Mouse (Mus musculus) brown adipose tissue, adult 24 weeks (tissue): ENCODE results near the gene Inpp5b. TPM values are rescaled to one million over a fixed set of nuclear protein-coding genes. Genes with fewer than 3 reads are reported as not detected.
A peak's percentile ranks its signal among the peaks of the same experiment; 100 is the strongest.

ENCODE experiments used
- H3K27ac ChIP-seq: fragments of 200-500 bp; replicated peaks from 2 replicates; pipeline ENCODE4 v1.5.1; 2012; ENCODE audit warnings: low read depth, mild to moderate bottlenecking, low read length
- H3K4me1 ChIP-seq: fragments of 200-500 bp; 2 replicates; pipeline ENCODE4 v1.6.1; 2012; ENCODE audit warnings: low read length, mixed read lengths; ENCODE audit not compliant: control insufficient read depth, insufficient read depth, insufficient read length
- H3K4me3 ChIP-seq: fragments of 200-500 bp; 2 replicates; pipeline ENCODE4 v1.5.1; 2012; ENCODE audit warnings: low read depth, mild to moderate bottlenecking, low read length, moderate library complexity; ENCODE audit not compliant: insufficient read depth
- polyA plus RNA-seq: library from polyadenylated mRNA; stranded (reverse); fragments of >200 nt; gene quantifications from 2 replicates; pipeline ENCODE4 v1.2.4, GENCODE M21; 2012; ENCODE audit not compliant: missing spikeins, insufficient read depth, insufficient read length

Inpp5b gene
- polyA plus RNA-seq, 1 experiment = 15.7 TPM

DNA sequence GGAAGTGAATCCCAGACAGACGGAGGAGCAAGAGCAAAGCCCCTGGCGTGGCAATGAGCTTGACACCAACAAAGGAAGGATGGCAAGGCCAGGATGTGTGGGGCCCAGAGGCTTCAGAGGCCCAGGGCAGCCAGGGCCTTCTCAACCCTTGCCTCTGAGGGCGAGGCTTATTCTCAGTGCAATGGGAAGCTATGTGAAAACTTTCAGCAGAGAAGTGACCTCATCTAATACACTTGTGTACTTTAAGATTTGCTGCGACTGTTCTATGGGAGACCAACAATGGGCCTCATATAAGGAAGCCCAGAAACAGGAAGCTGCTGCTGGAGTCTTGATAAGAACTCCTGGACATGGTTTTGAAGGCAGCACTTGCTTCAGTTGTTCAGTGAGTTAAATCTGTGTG lies 30.5 kb downstream of the Inpp5b start:
- H3K4me1 ChIP-seq = peaks cover 6% of the 10 kb centered on the region
- no peak overlapping the region for H3K4me3 ChIP-seq
- peak overlapping the region; percentile 46 for H3K27ac ChIP-seq

DNA sequence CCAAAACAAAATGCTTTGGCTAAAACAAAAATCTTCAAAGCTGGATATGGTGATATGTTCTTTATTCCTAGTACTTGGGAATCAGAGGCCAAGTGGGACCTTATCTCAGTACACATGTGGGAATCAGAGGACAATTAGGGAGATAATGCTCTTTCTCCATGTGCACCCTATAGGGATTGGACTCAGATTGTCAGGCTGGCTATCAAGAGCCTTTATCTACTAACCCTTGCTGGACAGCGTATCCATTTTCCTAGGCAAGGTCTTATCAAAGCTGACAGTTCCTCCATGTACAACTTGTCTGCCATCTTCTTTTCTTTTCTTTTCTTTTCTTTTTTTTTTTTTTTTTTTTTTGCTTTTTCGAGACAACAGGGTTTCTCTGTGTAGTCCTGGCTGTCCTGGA lies 31.8 kb downstream of the Inpp5b start:
- H3K4me1 ChIP-seq = peaks cover 6% of the 10 kb centered on the region
- no peak overlapping the region for H3K27ac ChIP-seq

DNA sequence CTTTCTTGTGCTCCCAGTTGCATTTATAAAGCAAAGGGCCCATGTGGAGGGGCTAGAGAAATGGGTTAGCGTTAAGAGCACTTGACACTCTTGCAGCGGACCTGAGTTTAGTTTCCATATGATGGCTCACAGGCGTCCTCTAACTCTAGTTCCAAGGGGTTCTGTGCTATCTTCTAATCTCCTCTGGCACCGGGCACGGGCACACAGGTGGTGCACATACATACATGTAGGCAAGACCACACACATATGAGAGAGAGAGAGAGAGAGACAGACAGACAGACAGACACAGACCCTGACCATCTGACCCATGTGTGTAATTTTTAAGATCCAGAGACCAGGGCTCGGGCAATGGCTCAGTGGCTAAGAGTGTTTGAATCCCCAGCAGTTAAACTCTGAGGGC lies 32.3 kb downstream of the Inpp5b start:
- Histone ChIP-seq H3K4me1 (peaks cover 6% of the 10 kb centered on the region), H3K4me3 (no peak overlapping the region), H3K27ac (no peak overlapping the region)

More for the DNA sequence above, 31.8 kb downstream of the Inpp5b start:
- no peak overlapping the region for H3K4me3 ChIP-seq

DNA sequence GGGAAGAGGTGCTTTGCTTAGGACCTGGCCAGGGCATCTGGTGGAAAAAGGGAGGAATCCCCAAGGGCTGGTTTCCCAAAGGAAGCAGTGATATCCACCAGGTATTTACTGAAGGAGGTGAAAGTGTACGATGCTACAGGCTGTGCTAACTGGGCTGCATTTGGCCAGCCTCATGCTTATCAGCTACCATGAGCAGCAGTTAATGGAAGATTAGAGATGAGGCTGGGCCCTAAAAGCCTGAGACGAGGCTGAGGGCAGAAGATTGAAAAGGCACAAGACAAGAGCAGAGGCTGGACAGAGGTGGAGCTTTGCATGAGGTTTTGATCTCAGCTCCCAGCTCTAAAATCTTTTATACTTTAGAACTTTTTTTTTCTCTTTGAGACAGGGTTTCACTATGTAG lies 32.8 kb downstream of the Inpp5b start:
- no peak overlapping the region for H3K4me3 ChIP-seq
- peaks cover 6% of the 10 kb centered on the region for H3K4me1 ChIP-seq

DNA sequence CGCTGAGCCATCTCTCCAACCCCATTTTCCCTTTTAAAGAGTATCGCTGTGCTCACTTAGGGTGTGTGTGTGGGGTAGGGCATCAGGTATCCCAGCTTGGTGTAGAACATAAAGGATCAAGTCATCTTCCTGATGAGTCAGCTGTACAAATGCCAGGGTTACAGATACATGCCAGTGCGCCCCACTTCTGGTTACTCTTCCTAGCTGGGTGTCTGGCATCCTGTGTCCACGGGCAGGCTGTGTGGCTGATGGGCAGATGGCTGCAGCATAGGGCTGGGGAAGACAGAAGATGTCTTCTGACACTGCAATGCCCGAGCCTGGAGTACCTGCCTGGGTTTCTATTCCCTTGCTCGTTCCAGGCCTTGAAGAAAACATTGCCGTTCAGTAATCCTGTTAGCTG lies 39.7 kb downstream of the Inpp5b start:
- H3K4me3 ChIP-seq = no peak overlapping the region

More for the DNA sequence above, 32.8 kb downstream of the Inpp5b start:
- H3K27ac ChIP-seq = no peak overlapping the region

DNA sequence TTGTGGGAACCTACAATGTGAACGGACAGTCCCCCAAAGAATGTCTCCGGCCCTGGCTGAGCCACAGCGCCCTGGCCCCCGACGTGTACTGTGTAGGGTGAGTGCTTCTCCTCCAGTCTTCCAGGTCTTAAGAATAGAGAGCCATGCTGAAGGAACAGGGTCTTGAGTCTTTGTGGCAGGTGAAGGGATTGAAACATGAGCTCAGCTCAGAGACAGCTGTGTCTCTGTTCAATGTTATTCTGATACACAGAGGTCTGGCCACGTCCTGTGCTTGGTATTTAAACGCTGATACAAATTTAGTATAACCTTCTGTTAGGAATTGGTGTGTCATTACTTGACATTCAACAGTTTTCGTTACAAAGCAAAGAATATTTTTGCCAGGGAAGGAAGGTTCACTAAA lies 40.7 kb downstream of the Inpp5b start:
- H3K4me1 ChIP-seq = no peaks in the 10 kb centered on the region
- no peak overlapping the region for H3K4me3 ChIP-seq
- H3K27ac ChIP-seq = no peak overlapping the region

More for the DNA sequence above, 39.7 kb downstream of the Inpp5b start:
- H3K27ac ChIP-seq = no peak overlapping the region
- no peaks in the 10 kb centered on the region for H3K4me1 ChIP-seq

DNA sequence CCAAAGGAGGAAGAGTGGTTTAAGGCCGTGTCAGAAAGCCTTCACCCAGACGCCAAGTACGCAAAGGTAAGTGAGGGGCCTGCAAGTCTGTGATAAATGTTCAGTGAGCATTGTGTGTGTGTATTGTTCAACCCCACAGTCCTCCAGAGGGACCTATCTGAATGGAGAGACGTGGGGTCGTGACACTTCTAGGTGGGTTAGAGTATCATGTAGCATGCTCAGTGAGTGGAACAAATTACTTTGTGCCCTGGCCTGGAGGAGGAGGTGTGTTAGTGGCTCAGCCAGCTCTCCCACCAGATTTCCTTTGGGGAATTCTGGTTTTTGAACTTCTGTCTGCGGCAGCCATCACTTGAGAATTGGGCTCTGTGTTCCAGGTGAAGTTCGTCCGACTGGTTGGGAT lies 42.3 kb downstream of the Inpp5b start:
- H3K27ac ChIP-seq = no peak overlapping the region
- H3K4me3 ChIP-seq = no peak overlapping the region
- H3K4me1 ChIP-seq = no peaks in the 10 kb centered on the region

DNA sequence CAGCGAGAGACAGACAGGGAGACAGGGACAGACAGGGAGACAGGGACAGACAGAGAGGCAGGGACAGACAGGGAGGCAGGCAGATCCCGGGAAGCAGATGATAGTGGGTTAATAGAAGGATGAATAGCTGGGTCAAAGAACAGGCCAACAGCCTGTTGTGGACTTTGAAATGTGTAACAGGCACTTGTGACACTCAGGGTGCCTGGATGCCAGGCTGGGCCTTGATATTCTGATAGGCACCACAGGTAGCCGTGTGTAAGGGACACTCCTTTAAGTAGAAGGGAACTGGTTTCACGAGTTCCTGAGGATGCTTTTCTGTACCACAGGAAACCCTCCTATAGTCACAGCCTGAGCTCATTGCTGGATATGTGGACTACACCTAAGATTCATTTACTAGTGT lies 48.4 kb downstream of the Inpp5b start:
- Histone ChIP-seq H3K27ac (no peak overlapping the region), H3K4me3 (no peak overlapping the region), H3K4me1 (no peaks in the 10 kb centered on the region)

DNA sequence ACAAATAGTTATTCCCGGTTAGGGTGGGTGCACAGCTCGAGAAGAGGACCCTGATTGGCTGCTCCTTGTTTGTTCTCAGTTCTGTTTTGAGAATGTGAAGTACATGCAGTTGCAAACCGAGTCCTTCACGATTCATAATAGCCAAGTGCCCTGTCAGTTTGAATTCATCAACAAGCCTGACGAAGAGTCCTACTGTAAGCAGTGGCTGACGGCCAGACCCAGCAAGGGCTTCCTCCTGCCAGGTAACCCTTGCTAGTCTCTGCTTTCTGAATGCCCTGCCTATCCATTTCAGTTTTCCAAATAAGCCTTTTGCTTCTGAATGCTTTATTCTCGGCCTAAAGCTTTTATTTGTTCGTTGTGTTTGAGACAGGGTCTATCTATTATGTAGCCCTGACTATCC lies 50.5 kb downstream of the Inpp5b start:
- no peak overlapping the region for H3K4me3 ChIP-seq
- H3K4me1 ChIP-seq = no peaks in the 10 kb centered on the region
- H3K27ac ChIP-seq = no peak overlapping the region

DNA sequence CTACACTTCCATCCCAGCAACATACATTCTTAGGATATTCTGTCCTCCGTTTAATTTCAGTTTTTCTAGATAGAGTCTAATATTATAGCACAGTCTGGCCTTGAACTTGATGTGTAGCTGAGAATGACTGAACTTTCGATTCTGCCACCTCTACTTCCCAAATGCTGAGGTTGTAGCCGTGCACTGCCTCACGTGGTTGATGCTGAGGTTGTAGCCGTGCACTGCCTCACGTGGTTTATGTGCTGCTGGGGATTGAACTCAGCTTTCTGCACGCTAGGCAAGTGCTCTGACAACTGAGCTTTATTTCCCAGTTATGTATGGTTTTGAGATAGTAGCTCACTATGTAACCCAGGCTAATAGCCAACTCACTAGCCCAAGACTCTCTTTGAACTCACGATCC lies 54.5 kb downstream of the Inpp5b start:
- Histone ChIP-seq H3K4me3 (no peak overlapping the region), H3K4me1 (no peaks in the 10 kb centered on the region), H3K27ac (no peak overlapping the region)

DNA sequence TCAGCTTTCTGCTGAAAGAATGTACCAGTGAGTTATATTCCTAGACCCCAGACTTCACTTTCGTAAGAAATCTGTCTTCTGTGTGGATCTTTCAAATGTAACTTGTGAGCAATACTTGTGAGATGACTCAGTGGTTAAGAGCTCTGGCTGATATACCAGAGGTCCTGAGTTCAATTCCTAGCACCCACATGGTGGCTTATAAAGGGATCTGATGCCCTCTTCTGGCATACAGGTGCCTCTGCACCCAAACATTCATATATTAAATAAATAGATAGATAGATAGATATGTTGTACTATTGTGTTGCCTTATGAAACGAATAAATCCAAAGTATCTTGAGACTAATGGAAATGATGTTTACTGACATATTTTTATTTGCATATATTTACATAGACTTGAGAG lies 55.3 kb downstream of the Inpp5b start:
- Histone ChIP-seq H3K27ac (no peak overlapping the region), H3K4me1 (no peaks in the 10 kb centered on the region), H3K4me3 (no peak overlapping the region)

DNA sequence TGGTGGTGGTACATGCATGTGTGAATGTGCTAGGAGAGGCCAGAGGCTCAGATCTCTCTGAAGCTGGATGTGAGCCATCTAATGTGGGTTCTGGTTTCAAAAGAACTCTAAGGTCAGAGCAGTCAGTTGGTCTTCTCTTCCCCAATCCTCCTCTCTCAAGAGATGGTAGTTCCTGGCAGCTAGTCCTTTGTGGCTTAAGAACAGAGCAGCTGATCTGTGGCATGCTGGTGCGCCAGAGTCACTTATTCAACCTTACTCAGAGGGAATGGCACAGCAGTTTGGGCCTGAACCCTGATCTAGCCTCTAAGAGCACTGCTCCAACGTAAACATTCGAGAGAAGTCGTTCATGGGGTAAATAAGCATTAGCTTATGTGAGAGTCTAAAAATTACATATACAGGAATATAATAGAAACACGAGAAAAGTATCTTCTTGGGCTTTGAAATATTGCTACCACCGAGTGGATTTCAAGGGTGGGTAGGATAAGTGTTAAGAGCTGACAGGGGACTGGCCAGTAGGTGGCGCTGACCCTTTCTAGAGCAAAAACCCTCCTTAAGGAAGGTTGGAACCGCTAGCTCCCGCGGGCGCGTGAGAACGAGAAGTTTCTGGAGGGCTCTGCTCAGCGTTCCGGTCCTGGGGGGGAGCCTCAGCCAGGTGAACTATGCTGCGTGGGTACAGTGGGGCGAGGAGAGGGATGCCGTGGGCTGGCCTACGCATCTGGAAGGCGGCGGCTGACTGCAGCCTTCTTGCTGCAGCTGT lies 60.1 kb downstream of the Inpp5b start, which contains the start of gene Mtf1:
Gene Mtf1, plus strand, starts transcription at position 553 of the 757 bp plus-strand sequence.
- Histone ChIP-seq H3K27ac (peak within 1 kb of the TSS; percentile 81), H3K4me3 (peak within 1 kb of the TSS; percentile 83), H3K4me1 (no peaks in the 10 kb centered on the region; the same call in 1 of the 2 replicates)

DNA sequence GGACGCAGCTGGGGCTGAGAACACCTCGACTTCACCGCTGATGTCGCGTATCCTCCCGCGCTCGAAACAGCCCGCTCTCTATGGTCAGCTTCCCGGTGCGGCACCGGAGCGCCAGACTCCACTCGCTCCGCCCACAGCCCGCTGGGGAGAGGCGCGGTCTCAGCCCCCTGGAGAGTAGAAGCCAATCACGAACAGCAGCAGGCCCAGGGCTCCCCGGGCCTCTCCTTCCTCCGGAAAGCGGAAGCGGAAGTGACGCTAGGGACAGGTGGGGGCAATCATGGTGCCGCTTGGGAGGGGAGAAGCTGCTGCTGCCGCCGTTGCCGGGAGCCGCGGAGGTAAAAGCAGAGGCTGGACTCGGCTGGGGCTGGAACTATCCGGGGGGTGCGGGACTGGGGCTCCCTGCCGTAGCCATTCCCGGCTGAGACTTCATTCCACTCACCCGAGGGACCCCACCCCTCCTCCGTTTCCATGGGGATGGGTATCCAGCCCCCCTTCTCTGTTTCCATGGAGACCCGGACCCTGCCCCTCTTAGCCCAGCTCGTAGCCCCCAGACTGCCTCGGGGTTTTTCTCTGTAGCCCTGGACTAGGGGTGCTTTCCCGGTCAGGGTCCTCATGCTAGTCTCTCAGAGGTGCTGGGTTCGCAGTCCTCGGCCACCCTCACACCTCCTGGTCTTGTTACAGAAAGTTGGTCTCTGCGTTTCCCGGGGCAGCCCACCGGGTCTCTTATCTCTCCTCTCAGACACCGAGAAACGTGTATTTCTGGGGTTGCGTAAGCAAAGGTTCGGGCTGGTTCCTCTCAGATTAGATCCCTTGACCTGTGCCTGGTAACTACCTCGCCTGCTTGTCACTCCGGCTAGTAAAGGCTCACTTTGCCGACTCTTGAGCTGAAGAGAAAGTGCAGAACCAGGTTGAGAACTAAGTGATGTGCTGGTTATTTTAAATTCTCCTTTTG lies 60.9 kb downstream of the Inpp5b start:
- H3K27ac ChIP-seq = peak overlapping the region; percentile 81
- H3K4me3 ChIP-seq = peak overlapping the region; percentile 83
- peaks cover under 1% of the 10 kb centered on the region; the same call in 1 of the 2 replicates for H3K4me1 ChIP-seq

DNA sequence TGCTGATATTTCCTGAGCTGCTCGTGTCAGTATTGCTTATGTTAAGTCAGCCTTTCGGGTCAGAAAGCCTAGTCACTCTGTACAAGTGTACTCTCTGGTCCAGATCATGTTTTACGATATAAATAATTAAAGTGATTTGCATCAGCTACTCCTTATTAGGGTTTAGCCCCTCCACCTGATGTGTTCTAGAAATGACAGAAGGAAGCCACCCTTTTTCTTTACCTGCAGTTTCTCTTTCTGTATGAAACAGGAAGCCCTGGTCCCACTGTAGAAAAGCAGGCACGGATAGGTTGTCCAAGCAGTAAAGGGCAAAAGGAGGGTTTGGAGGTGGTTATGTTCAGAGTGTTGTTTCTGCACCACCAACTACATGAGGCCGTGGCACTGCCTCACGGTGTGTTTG lies 61.8 kb downstream of the Inpp5b start:
- Histone ChIP-seq H3K4me3 (peak overlapping the region; percentile 70), H3K4me1 (peaks cover 5% of the 10 kb centered on the region), H3K27ac (no peak overlapping the region)

DNA sequence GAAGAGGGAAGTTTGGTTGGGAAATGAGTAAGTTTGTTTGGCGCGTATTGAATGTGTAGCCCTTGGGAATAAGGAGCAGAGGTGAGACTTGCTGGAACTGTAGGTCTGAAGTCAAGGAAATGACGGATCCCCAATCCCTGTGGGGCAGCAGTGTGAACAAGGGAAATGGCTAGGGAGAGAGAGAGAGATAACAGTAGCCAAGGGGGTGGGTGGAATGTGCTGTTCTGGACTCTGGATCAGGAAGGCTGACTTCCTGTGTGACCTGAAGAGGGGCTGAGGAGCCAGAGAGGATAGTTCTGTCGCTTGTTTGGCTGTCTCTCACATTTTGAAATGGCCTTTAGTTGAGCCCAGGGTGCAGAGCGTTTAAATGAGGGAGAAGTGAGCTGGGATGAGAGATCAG lies 66.9 kb downstream of the Inpp5b start:
- Histone ChIP-seq H3K4me1 (peaks cover 10% of the 10 kb centered on the region), H3K27ac (peak overlapping the region; percentile 41), H3K4me3 (no peak overlapping the region)
